Mouse (Mus musculus) erythroblast, embryonic 14.5 days (primary cell): ENCODE measurements around the gene Retreg3.

ENCODE experiments used
- GATA1 ChIP-seq: IDR thresholded peaks from 2 replicates; pipeline ENCODE4 v1.6.1; 2012; ENCODE audit warnings: low read length, inconsistent platforms, mixed read lengths
- TAL1 ChIP-seq: IDR thresholded peaks from 3 replicates; pipeline ENCODE4 v1.6.1; 2012; ENCODE audit warnings: low read length, inconsistent platforms, mixed read lengths

DNA sequence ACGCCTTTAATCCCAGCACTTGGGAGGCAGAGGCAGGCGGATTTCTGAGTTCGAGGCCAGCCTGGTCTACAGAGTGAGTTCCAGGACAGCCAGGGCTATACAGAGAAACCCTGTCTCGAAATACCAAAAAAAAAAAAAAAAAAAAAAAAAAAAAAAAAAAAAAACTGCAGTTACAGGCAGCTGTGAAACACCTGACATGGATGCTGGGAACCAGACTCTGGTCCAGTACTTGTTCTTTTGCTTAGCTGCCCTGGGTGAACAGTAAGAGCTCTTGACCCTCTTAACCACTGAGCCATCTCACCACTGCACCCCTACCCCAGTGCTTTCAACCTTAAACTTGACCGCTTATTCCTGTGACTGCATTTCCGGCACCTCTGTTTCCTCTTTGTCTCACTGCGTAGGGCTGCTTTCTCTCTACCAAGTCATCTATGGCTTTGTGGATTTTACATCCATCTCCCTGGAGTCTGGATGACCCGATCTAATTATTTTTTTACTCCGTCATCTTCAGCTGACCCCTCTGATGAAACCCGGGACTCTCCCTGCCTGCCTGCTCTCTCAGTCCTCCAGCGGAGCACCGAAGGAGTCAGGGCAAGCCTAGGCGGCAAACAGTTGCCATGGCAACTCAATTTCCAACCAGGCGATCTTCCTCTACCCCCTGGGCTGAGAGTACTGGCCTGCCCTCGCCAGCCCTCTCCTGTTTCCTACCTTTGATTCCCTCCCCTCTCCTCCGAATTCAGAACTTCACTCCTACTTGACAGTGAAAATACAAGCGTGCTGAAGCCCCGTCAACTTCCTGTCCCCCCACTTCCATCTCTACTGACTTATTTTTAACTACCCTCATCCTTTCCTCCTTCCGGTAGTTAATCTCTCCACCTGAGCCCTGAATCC is 23.9 kb upstream of the Retreg3 start:
- no peak for TF ChIP-seq GATA1
- TF ChIP-seq TAL1 = no peak
